Mouse (Mus musculus) lung, adult 2 months (tissue): ENCODE data around the gene H2-Eb1. TPM values are rescaled to one million over a fixed set of nuclear protein-coding genes. Genes with fewer than 3 reads are reported as not detected.
A peak's percentile ranks its signal among the peaks of the same experiment; 100 is the strongest.

Experiments used
- DNase-seq: peaks from one replicate; pipeline ENCODE4 v3.0.0; 2022
- H3K4me1 ChIP-seq: fragments of 200-500 bp; 2 replicates; pipeline ENCODE4 v1.6.1; 2011; ENCODE audit warnings: low read length; ENCODE audit not compliant: control insufficient read depth, insufficient read depth
- H3K4me3 ChIP-seq: fragments of 200-500 bp; replicated peaks from 2 replicates; pipeline ENCODE3; 2011; ENCODE audit warnings: low read depth, mild to moderate bottlenecking, control low read depth, low read length; ENCODE audit errors: extremely low read depth
- CTCF ChIP-seq: fragments of 200-500 bp; IDR thresholded peaks from 2 replicates; pipeline ENCODE4 v1.5.1; 2011; ENCODE audit warnings: mild to moderate bottlenecking, low read length, control low read depth; ENCODE audit not compliant: insufficient read depth
- POLR2A ChIP-seq: fragments of 200-500 bp; IDR thresholded peaks from 2 replicates; pipeline ENCODE4 v1.6.1; 2011; ENCODE audit warnings: low read depth, mild to moderate bottlenecking, control low read depth, low read length, borderline replicate concordance; ENCODE audit errors: extremely low read depth
- WGBS: fragments of 180-500 bp; shearing (Covaris S2); methylation state at CpG from one replicate; pipeline ENCODE4 v1.1.7; 2018; 5-methylcytosine and 5-hydroxymethylcytosine counted together
- polyA plus RNA-seq: library from polyadenylated mRNA; depleted of rRNA; stranded (reverse); fragments of >200 nt; gene quantifications from 2 replicates; pipeline ENCODE4 v1.2.3, GENCODE M21; 2012

The H2-Eb1 gene
- polyA plus RNA-seq, 1 experiment: 256 TPM

- no peak overlapping the region for H3K4me3 ChIP-seq
- WGBS: 60% methylated on average over 2 of the region's 2 CpGs
- H3K4me1 ChIP-seq: no peaks in the 10 kb centered on the region
- no peak for TF ChIP-seq CTCF
- no peak for TF ChIP-seq POLR2A
- DNase-seq: no peak
Observed at GRCm38 (mm10) chr17:34329807-34330206, 24.1 kb downstream of the H2-Eb1 start.

GRCm38 (mm10) chr17:34331200-34331599 is 25.5 kb downstream of the H2-Eb1 start:
- Histone ChIP-seq H3K4me3 (no peak overlapping the region), H3K4me1 (no peaks in the 10 kb centered on the region)
- no peak for DNase-seq
- WGBS: 94% methylated on average over 1 of the region's 1 CpGs
- TF ChIP-seq CTCF (no peak), POLR2A (no peak)

GRCm38 (mm10) chr17:34340619-34341402 is 35.1 kb downstream of the H2-Eb1 start:
- no peak for DNase-seq

GRCm38 (mm10) chr17:34344882-34345281 is 39.2 kb downstream of the H2-Eb1 start:
- 86% methylated on average over 4 of the region's 4 CpGs for WGBS
- no peaks in the 10 kb centered on the region; the same call in 1 of the 2 replicates for H3K4me1 ChIP-seq
- H3K4me3 ChIP-seq: no peak overlapping the region
- no peak for TF ChIP-seq POLR2A
- no peak for TF ChIP-seq CTCF
- DNase-seq: no peak

More at GRCm38 (mm10) chr17:34340619-34341402, 35.1 kb downstream of the H2-Eb1 start:
- Histone ChIP-seq H3K4me1 (no peaks in the 10 kb centered on the region), H3K4me3 (no peak overlapping the region)
- WGBS: 54% methylated on average over 3 of the region's 3 CpGs
- TF ChIP-seq CTCF (no peak), POLR2A (no peak)

- DNase-seq: no peak
- H3K4me3 ChIP-seq: no peak overlapping the region
- no peaks in the 10 kb centered on the region; the same call in 1 of the 2 replicates for H3K4me1 ChIP-seq
- 80% methylated on average over 7 of the region's 7 CpGs for WGBS
- TF ChIP-seq CTCF (no peak), POLR2A (no peak)
Observed at GRCm38 (mm10) chr17:34345486-34345885, 39.8 kb downstream of the H2-Eb1 start.

- Histone ChIP-seq H3K4me3 (no peak overlapping the region), H3K4me1 (no peaks in the 10 kb centered on the region; the same call in 1 of the 2 replicates)
- no peak for DNase-seq
- 49% methylated on average over 3 of the region's 3 CpGs for WGBS
- TF ChIP-seq CTCF (no peak), POLR2A (no peak)
Observed at GRCm38 (mm10) chr17:34346041-34346440, 40.4 kb downstream of the H2-Eb1 start.

- TF ChIP-seq POLR2A (no peak), CTCF (no peak)
- DNase-seq: peak; percentile 42
- 39% methylated on average over 6 of the region's 6 CpGs for WGBS
- Histone ChIP-seq H3K4me3 (no peak overlapping the region), H3K4me1 (no peaks in the 10 kb centered on the region; the same call in 1 of the 2 replicates)
Observed at GRCm38 (mm10) chr17:34347606-34348308, 42.1 kb downstream of the H2-Eb1 start.

GRCm38 (mm10) chr17:34349429-34349828 is 43.8 kb downstream of the H2-Eb1 start:
- no peak overlapping the region for H3K4me3 ChIP-seq
- H3K4me1 ChIP-seq: no peaks in the 10 kb centered on the region; the same call in 1 of the 2 replicates
- peak; percentile 78 for DNase-seq
- TF ChIP-seq CTCF: peak; percentile 62
- no peak for TF ChIP-seq POLR2A
- WGBS: 5% methylated on average over 4 of the region's 4 CpGs

- peaks cover 6% of the 10 kb centered on the region; the same call in 1 of the 2 replicates for H3K4me1 ChIP-seq
- WGBS: 87% methylated on average over 5 of the region's 5 CpGs
- TF ChIP-seq CTCF (no peak), POLR2A (no peak)
- no peak for DNase-seq
- no peak within 1 kb of the TSS for H3K4me3 ChIP-seq
Observed at GRCm38 (mm10) chr17:34354539-34354938, 48.9 kb downstream of the H2-Eb1 start, which contains the start of gene Btnl2. TSS of gene Btnl2 (plus strand) at chr17:34354822.
